Mouse (Mus musculus): ENCODE data around the gene Gm16451.
"Not testable (repeated sequence)": the region's sequence is repeated elsewhere in the genome, so short reads cannot be mapped to it uniquely, and the experiment has no call there.

Gene Gm16451

GRCm38 (mm10) chr7:22118145-22118544, at the start of gene Gm16451:
Gene Gm16451 (minus strand): TSS chr7:22118245.
- DNase-seq, result not testable (repeated sequence)

DNA sequence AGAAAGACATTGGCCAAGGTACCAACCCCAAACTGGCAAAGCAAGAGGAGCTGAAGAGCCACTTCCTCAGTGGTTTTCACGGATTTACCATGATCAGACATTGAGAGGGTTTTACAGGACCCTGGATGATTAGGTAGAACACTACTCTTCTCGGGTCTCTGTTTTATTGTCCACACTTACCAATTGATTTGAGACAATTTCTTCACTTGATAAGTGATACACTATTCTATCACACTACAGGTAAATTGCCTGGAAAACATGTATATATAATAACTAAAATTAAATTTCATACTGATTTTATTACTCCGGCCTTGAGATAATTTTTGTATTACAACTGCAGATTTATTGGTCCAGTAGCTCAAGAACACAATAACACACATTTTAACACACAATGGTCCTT, 45.9 kb upstream of the Gm16451 start, which contains the start of gene Vmn1r142:
Gene Vmn1r142, minus strand, starts transcription at position 101 of the 400 bp plus-strand sequence.
- not testable (repeated sequence) for DNase-seq

- not testable (repeated sequence) for DNase-seq
Measured at GRCm38 (mm10) chr7:22134641-22135040, 16.6 kb upstream of the Gm16451 start, which contains the start of gene Gm10666. Gene Gm10666 (minus strand): TSS chr7:22134741.

GRCm38 (mm10) chr7:22068757-22069156, 49.3 kb downstream of the Gm16451 start, which contains the start of gene Vmn1r139:
Gene Vmn1r139 (plus strand): TSS chr7:22069057.
- DNase-seq, result not testable (repeated sequence)

Data from cerebellum, postnatal 14 days (tissue).